In the genomic region with DNA sequence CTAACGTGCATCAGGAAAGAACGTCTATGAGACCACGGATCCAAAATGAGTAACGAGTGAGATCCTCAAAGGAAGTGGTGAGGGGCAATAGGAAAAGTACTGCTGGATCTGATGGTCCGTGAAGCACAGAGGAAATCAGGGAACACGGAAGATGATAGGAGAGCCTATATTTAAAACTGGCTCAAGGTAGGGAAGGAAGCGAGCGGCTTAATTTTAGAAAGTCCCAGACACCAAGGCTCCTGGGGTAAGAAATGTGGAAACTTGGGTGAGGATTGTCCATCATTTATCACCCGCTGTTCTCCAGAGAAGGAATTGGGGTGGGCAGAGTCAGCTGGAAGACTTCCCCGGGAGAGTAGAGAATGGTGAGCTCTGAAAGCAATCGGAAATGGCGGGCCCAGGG, we compare ENCODE assay signal across 27 mouse cellular contexts.
A peak's percentile ranks its signal among the peaks of the same experiment; 100 is the strongest.
DNase-seq lines count a peak whose midpoint lies in the region; ATAC-seq and TF ChIP-seq lines count a peak whose summit lies in the region.
"Had no signal": no experiment of that assay in that cellular context is flagged by ENCODE, and none has a peak within 500 bp of the region (broad histone marks: within the 10 kb centered on the region; RNA-seq: fewer than 3 reads in every experiment).

No protein-coding gene starts in this region.

- 44% methylated on average over 12 of the region's 12 CpGs for WGBS in heart, adult 2 months
- WGBS in liver, adult 2 months: 85% methylated on average over 12 of the region's 12 CpGs
- 76% methylated on average over 12 of the region's 12 CpGs for WGBS in kidney, embryonic 16.5 days

- H3K4me3 ChIP-seq in heart, adult 2 months: no peak overlapping the region
- no peak overlapping the region for H3K4me3 ChIP-seq in liver, adult 2 months (ENCODE audit: insufficient read depth, low read depth, low read length)
- no peak overlapping the region for H3K4me3 ChIP-seq in kidney, embryonic 16.5 days (ENCODE audit: low read length)
- H3K4me3 ChIP-seq: embryonic facial prominence, embryonic 15.5 days; layer of hippocampus, adult 2 months; limb, embryonic 13.5 days; neural tube, embryonic 15.5 days; stomach, embryonic 15.5 days had no signal

- TF ChIP-seq POLR2A in heart, adult 2 months (IDR thresholded peaks at IDR 0.05; ENCODE audit: insufficient read depth, low read depth, low read length): no peak
- no peak for TF ChIP-seq POLR2A in liver, adult 2 months (IDR thresholded peaks at IDR 0.05; ENCODE audit: extremely low read depth, insufficient read depth, low read length)

- TF ChIP-seq CTCF in heart, adult 2 months (IDR thresholded peaks at IDR 0.05): no peak
- TF ChIP-seq CTCF in liver, adult 2 months (IDR thresholded peaks at IDR 0.05; ENCODE audit: low read depth, low read length): no peak

- no peaks in the 10 kb centered on the region for H3K79me2 ChIP-seq in heart, adult 2 months (replicated peaks; ENCODE audit: control insufficient read depth, insufficient read depth, low read length)
- H3K79me2 ChIP-seq in liver, adult 2 months (ENCODE audit: control insufficient read depth, insufficient read depth, low read length): no peaks in the 10 kb centered on the region

- no peaks in the 10 kb centered on the region for H3K9me3 ChIP-seq in kidney, embryonic 16.5 days (ENCODE audit: low read length)
- H3K9me3 ChIP-seq: embryonic facial prominence, embryonic 15.5 days; limb, embryonic 13.5 days; neural tube, embryonic 15.5 days; stomach, embryonic 15.5 days had no signal

- TF ChIP-seq EP300 in heart, adult 2 months (IDR thresholded peaks at IDR 0.05; ENCODE audit: insufficient read depth, low read depth, low read length): no peak

- H3K36me3 ChIP-seq in heart, adult 2 months (ENCODE audit: control insufficient read depth, insufficient read depth, low read length): no peaks in the 10 kb centered on the region; the same call in 1 of the 2 replicates
- no peaks in the 10 kb centered on the region for H3K36me3 ChIP-seq in liver, adult 2 months (ENCODE audit: control insufficient read depth, insufficient read depth, low read length)
- no peaks in the 10 kb centered on the region for H3K36me3 ChIP-seq in kidney, embryonic 16.5 days (ENCODE audit: insufficient read depth, low read length)
- H3K36me3 ChIP-seq: embryonic facial prominence, embryonic 15.5 days; G1E; limb, embryonic 13.5 days; neural tube, embryonic 15.5 days; stomach, embryonic 15.5 days had no signal

- H3K4me1 ChIP-seq in heart, adult 2 months (ENCODE audit: control insufficient read depth, insufficient read depth, low read length): peaks cover 10% of the 10 kb centered on the region
- H3K4me1 ChIP-seq in liver, adult 2 months (ENCODE audit: control insufficient read depth, insufficient read depth, low read length): peaks cover 8% of the 10 kb centered on the region; the same call in 1 of the 2 replicates
- peaks cover 2% of the 10 kb centered on the region; the same call in 1 of the 2 replicates for H3K4me1 ChIP-seq in kidney, embryonic 16.5 days (ENCODE audit: insufficient read depth, low read length)
- H3K4me1 ChIP-seq: embryonic facial prominence, embryonic 15.5 days; neural tube, embryonic 15.5 days; stomach, embryonic 15.5 days had no signal

- intact Hi-C loops in heart, adult 2 months (cut with DNase I): loop anchor here (1.0 to 5.0 kb wide), 2 partner anchors 45 to 105 kb away; a partner anchor contains a TSS
- intact Hi-C loops in heart, postnatal 10 days (cut with DNase I): no loop called here

- no peak overlapping the region for H3K4me2 ChIP-seq in kidney, embryonic 16.5 days (replicated peaks; ENCODE audit: low read depth, low read length)
- H3K4me2 ChIP-seq: embryonic facial prominence, embryonic 15.5 days; limb, embryonic 13.5 days; midbrain, embryonic 11.5 days; neural tube, embryonic 15.5 days; stomach, embryonic 15.5 days had no signal

- H3K9ac ChIP-seq in heart, adult 2 months (ENCODE audit: low read depth, low read length): no peak overlapping the region
- no peak overlapping the region for H3K9ac ChIP-seq in liver, adult 2 months (ENCODE audit: low read depth, low read length)
- H3K9ac ChIP-seq in kidney, embryonic 16.5 days (replicated peaks; ENCODE audit: low read length): no peak overlapping the region
- H3K9ac ChIP-seq: embryonic facial prominence, embryonic 15.5 days; limb, embryonic 13.5 days; neural tube, embryonic 15.5 days; stomach, embryonic 15.5 days had no signal

- DNase-seq in heart, adult 2 months: no peak
- DNase-seq in heart, postnatal 10 days: no peak
- no peak for DNase-seq in liver, adult 2 months (ENCODE audit: extremely low read depth, low read depth, low spot score)
- no peak for DNase-seq in liver
- DNase-seq in kidney, postnatal 25 days: peak; percentile 40 to 58
- DNase-seq in embryo, embryonic 10.5 days (ENCODE audit: low spot score): no peak
- DNase-seq: adrenal gland, postnatal 10 days; B cell, adult 2 months; cerebellum, adult 8-10 months; gastrocnemius, postnatal 10 days; heart, adult 18-20 months; lung, adult 2 months; lung, postnatal 14 days; right cerebral cortex, adult 18-20 months; right cerebral cortex, postnatal 4 days had no signal

- H3K27me3 ChIP-seq in heart, adult 2 months (ENCODE audit: control insufficient read depth, insufficient read depth, low read length): no peaks in the 10 kb centered on the region
- H3K27me3 ChIP-seq in liver, adult 2 months (ENCODE audit: control insufficient read depth, insufficient read depth, low read length): no peaks in the 10 kb centered on the region
- no peaks in the 10 kb centered on the region for H3K27me3 ChIP-seq in kidney, embryonic 16.5 days (ENCODE audit: insufficient read depth, low read length)
- H3K27me3 ChIP-seq: embryonic facial prominence, embryonic 15.5 days; limb, embryonic 13.5 days; neural tube, embryonic 15.5 days; Patski had no signal

- no peak for ATAC-seq in kidney, embryonic 16.5 days (ENCODE audit: low FRiP score, low TSS enrichment)
- ATAC-seq: forebrain, embryonic 14.5 days; hindbrain, postnatal 0 days; intestine, embryonic 16.5 days; Patski had no signal

- H3K27ac ChIP-seq in heart, adult 2 months: peak overlapping the region; percentile 60
- peak overlapping the region; percentile 70 for H3K27ac ChIP-seq in liver, adult 2 months (replicated peaks; ENCODE audit: insufficient read depth, low read depth, low read length)
- H3K27ac ChIP-seq in kidney, embryonic 16.5 days (ENCODE audit: low read length): 0 out of 2 replicates have a peak overlapping the region, but pooled peaks have one; percentile 13
- H3K27ac ChIP-seq: embryonic facial prominence, embryonic 15.5 days; hindbrain, postnatal 0 days; layer of hippocampus, adult 2 months; limb, embryonic 13.5 days; neural tube, embryonic 15.5 days; stomach, embryonic 15.5 days had no signal

Comparison
In these comparisons a context has a peak if more than half of its experiments do, and no peak if none do; other contexts are left out.
1. DNase-seq: peak in kidney, postnatal 25 days (2 of 2); none in heart, adult 2 months (0 of 2), heart, postnatal 10 days (0 of 2), liver, adult 2 months (single experiment), liver (single experiment) and embryo, embryonic 10.5 days (single experiment).
2. H3K27ac ChIP-seq: peak in every context shown above with its lines; median percentile 70 in liver, adult 2 months; 60 in heart, adult 2 months; 13 in kidney, embryonic 16.5 days.